Mouse (Mus musculus) limb, embryonic 14.5 days (tissue): ENCODE measurements around the gene Lgr4. TPM values are rescaled to one million over a fixed set of nuclear protein-coding genes. Genes with fewer than 3 reads are reported as not detected.
A peak's percentile ranks its signal among the peaks of the same experiment; 100 is the strongest.

Experiments
- ATAC-seq: fragments of 200-750 bp; cut with Nextera tagmentation; 2 replicates; pipeline ENCODE4 v1.8.0; 2017; ENCODE audit warnings: low read depth, moderate number of reproducible peaks, moderate TSS enrichment; ENCODE audit not compliant: low FRiP score
- DNase-seq: peaks from one replicate; pipeline ENCODE4 v3.0.0-alpha.2; 2015; ENCODE audit warnings: low spot score
- H3K27ac ChIP-seq: fragments of 300-500 bp; sonication (generic); replicated peaks from 2 replicates; pipeline ENCODE4 v1.5.1; 2014; ENCODE audit warnings: low read depth, mild to moderate bottlenecking, low read length, moderate library complexity, mixed read lengths
- H3K27me3 ChIP-seq: fragments of 300-500 bp; sonication (generic); 2 replicates; pipeline ENCODE4 v1.6.1; 2014; ENCODE audit warnings: low read length, mixed read lengths; ENCODE audit not compliant: control insufficient read depth, insufficient read depth
- H3K36me3 ChIP-seq: fragments of 300-500 bp; sonication (generic); 2 replicates; pipeline ENCODE4 v1.6.1; 2014; ENCODE audit warnings: mild to moderate bottlenecking, low read length, moderate library complexity, mixed read lengths; ENCODE audit not compliant: control insufficient read depth, insufficient read depth
- H3K4me1 ChIP-seq: fragments of 300-500 bp; sonication (generic); 2 replicates; pipeline ENCODE4 v1.6.1; 2014; ENCODE audit warnings: antibody characterized with exemption, low read length, mixed read lengths; ENCODE audit not compliant: control insufficient read depth, insufficient read depth
- H3K4me2 ChIP-seq: fragments of 300-500 bp; sonication (generic); replicated peaks from 2 replicates; pipeline ENCODE4 v1.6.1; 2014; ENCODE audit warnings: low read depth, mild to moderate bottlenecking, low read length, moderate library complexity; ENCODE audit not compliant: severe bottlenecking
- H3K4me3 ChIP-seq: fragments of 300-500 bp; sonication (generic); replicated peaks from 2 replicates; pipeline ENCODE4 v1.5.1; 2014; ENCODE audit warnings: low read length
- H3K9ac ChIP-seq: fragments of 300-500 bp; sonication (generic); 2 replicates; pipeline ENCODE4 v1.6.1; 2014; ENCODE audit warnings: mild to moderate bottlenecking, low read depth, low read length, moderate library complexity; ENCODE audit not compliant: severe bottlenecking
- H3K9me3 ChIP-seq: fragments of 300-500 bp; sonication (generic); 2 replicates; pipeline ENCODE4 v1.6.1; 2016; ENCODE audit warnings: low read length; ENCODE audit not compliant: control insufficient read depth
- POLR2A ChIP-seq: fragments of 200-500 bp; IDR thresholded peaks from 2 replicates; pipeline ENCODE4 v1.8.0; 2012; ENCODE audit warnings: inconsistent platforms, mild to moderate bottlenecking, moderate library complexity, borderline replicate concordance; ENCODE audit not compliant: insufficient read depth, insufficient read length; ENCODE audit errors: extremely low read depth
- WGBS: fragments of 180-500 bp; shearing (Covaris S2); extraction: QIAGEN DNeasy Blood & Tissue Kit; methylation state at CpG from one replicate; pipeline ENCODE4 v1.1.7; 2014; 5-methylcytosine and 5-hydroxymethylcytosine counted together
- polyA plus RNA-seq, 2 experiments: library from polyadenylated mRNA; depleted of rRNA in 1 of 2; stranded (reverse) in 1 of 2; unstranded in 1 of 2; fragments of >200 nt; fragmentation: Nextera tagmentation in 1 of 2; extraction: Ambion mirVana in 1 of 2; gene quantifications; 2 replicates each; pipeline versions ENCODE4 v1.2.1 to v1.2.3; 2012 to 2014

Lgr4 gene
- polyA plus RNA-seq, 2 experiments, result 27.8 to 32.3 TPM

GRCm38 (mm10) chr2:109930771-109931170 is 13.3 kb downstream of the Lgr4 start:
- H3K9me3 ChIP-seq, result no peaks in the 10 kb centered on the region
- H3K27me3 ChIP-seq, result no peaks in the 10 kb centered on the region
- DNase-seq, result no peak
- H3K4me2 ChIP-seq, result no peak overlapping the region
- peaks cover 21% of the 10 kb centered on the region for H3K4me1 ChIP-seq
- H3K27ac ChIP-seq, result no peak overlapping the region
- ATAC-seq, result no peak
- no peak for TF ChIP-seq POLR2A
- H3K9ac ChIP-seq, result no peak overlapping the region
- H3K4me3 ChIP-seq, result no peak overlapping the region
- H3K36me3 ChIP-seq, result peaks cover 6% of the 10 kb centered on the region
- WGBS, result 90% methylated on average over 4 of the region's 4 CpGs

GRCm38 (mm10) chr2:109931978-109932780 is 14.7 kb downstream of the Lgr4 start:
- H3K4me2 ChIP-seq, result peak overlapping the region; percentile 27; the same call in 1 of the 2 replicates
- no peak for DNase-seq
- peaks cover 21% of the 10 kb centered on the region for H3K4me1 ChIP-seq
- H3K36me3 ChIP-seq, result no peaks in the 10 kb centered on the region
- TF ChIP-seq POLR2A, result no peak
- WGBS, result 15% methylated on average over 13 of the region's 13 CpGs
- H3K9ac ChIP-seq, result peak overlapping the region; percentile 25; the same call in 1 of the 2 replicates
- no peak for ATAC-seq
- no peaks in the 10 kb centered on the region for H3K9me3 ChIP-seq
- H3K4me3 ChIP-seq, result no peak overlapping the region
- H3K27me3 ChIP-seq, result no peaks in the 10 kb centered on the region
- no peak overlapping the region for H3K27ac ChIP-seq

GRCm38 (mm10) chr2:109933151-109933550 is 15.7 kb downstream of the Lgr4 start:
- Histone ChIP-seq H3K4me3 (no peak overlapping the region), H3K4me2 (no peak overlapping the region), H3K9me3 (no peaks in the 10 kb centered on the region), H3K9ac (no peak overlapping the region), H3K4me1 (peaks cover 21% of the 10 kb centered on the region), H3K27ac (no peak overlapping the region), H3K27me3 (no peaks in the 10 kb centered on the region), H3K36me3 (no peaks in the 10 kb centered on the region)
- DNase-seq (no peak), ATAC-seq (no peak)
- no peak for TF ChIP-seq POLR2A
- 68% methylated on average over 3 of the region's 3 CpGs for WGBS

GRCm38 (mm10) chr2:109934086-109934485 is 16.6 kb downstream of the Lgr4 start:
- WGBS, result 70% methylated on average over 4 of the region's 4 CpGs
- Histone ChIP-seq H3K4me2 (no peak overlapping the region), H3K9me3 (no peaks in the 10 kb centered on the region), H3K4me1 (peaks cover 21% of the 10 kb centered on the region), H3K36me3 (no peaks in the 10 kb centered on the region), H3K4me3 (no peak overlapping the region), H3K27ac (no peak overlapping the region), H3K9ac (no peak overlapping the region), H3K27me3 (no peaks in the 10 kb centered on the region)
- TF ChIP-seq POLR2A, result no peak
- ATAC-seq (no peak), DNase-seq (no peak)

- DNase-seq, result no peak
- H3K9ac ChIP-seq, result no peak overlapping the region
- no peak overlapping the region for H3K27ac ChIP-seq
- 90% methylated on average over 3 of the region's 3 CpGs for WGBS
- no peaks in the 10 kb centered on the region for H3K36me3 ChIP-seq
- H3K4me1 ChIP-seq, result peaks cover 19% of the 10 kb centered on the region
- H3K27me3 ChIP-seq, result no peaks in the 10 kb centered on the region
- H3K4me2 ChIP-seq, result no peak overlapping the region
- TF ChIP-seq POLR2A, result no peak
- no peak for ATAC-seq
- H3K4me3 ChIP-seq, result no peak overlapping the region
- no peaks in the 10 kb centered on the region for H3K9me3 ChIP-seq
Observed at GRCm38 (mm10) chr2:109935194-109935593, 17.7 kb downstream of the Lgr4 start.
